Mouse (Mus musculus) liver, adult 2 months (tissue): Measurements from ENCODE around the gene Ctdsp2.

ENCODE experiments used
- CTCF ChIP-seq: fragments of 200-500 bp; IDR thresholded peaks from 2 replicates; pipeline ENCODE4 v1.5.1; 2011; ENCODE audit warnings: low read depth, low read length, control low read depth
- POLR2A ChIP-seq: fragments of 200-500 bp; IDR thresholded peaks from 2 replicates; pipeline ENCODE4 v1.6.1; 2011; ENCODE audit warnings: low read length, control low read depth; ENCODE audit not compliant: insufficient read depth; ENCODE audit errors: extremely low read depth

DNA sequence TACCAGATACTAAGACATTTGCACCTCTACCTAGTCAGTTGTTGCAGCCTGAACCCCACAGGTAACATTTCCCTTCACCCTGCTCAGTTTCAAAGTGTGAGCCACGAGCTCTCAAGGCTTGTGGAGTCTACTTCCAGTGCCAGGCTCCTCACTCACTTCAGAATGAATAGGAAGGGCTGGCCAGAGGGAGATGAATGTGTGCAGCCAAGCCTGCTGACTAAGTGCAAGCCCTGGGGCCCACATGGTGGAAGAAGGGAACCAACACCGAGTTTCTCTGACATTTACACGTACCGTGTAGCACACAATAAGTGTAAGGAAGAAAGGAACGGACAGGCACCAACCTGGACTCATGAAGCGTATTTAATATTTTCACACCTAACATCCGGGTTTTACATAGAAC, 25.3 kb downstream of the Ctdsp2 start:
- TF ChIP-seq POLR2A (no peak), CTCF (no peak)
